Mouse (Mus musculus) gastrocnemius, adult 18-20 months (tissue): ENCODE results near the gene Myg1. TPM values are rescaled to one million over a fixed set of nuclear protein-coding genes. Genes with fewer than 3 reads are reported as not detected.
A peak's percentile ranks its signal among the peaks of the same experiment; 100 is the strongest.

Source experiments
- DNase-seq: peaks from one replicate; pipeline ENCODE4 v3.0.0; 2021; ENCODE audit warnings: low spot score
- total RNA-seq, 2 experiments: library from RNA; stranded (reverse); gene quantifications; 2 replicates each; pipeline ENCODE4 v1.2.3; 2021

Gene Myg1
- total RNA-seq, 2 experiments from 2014 or later: 12.9 to 20.2 TPM

- peak; percentile 86 for DNase-seq
These were observed 50.1 kb downstream of the Myg1 start for GRCm38 (mm10) chr15:102381575-102381974.

GRCm38 (mm10) chr15:102383671-102384070 lies 52.2 kb downstream of the Myg1 start:
- DNase-seq: no peak

GRCm38 (mm10) chr15:102386640-102387039 lies 55.1 kb downstream of the Myg1 start:
- DNase-seq: no peak

Other genes starting within 250 kb of the Myg1 start
- 10 to 100 TPM; 31.3 to 31.6 TPM for gene Tns2, start 231.3 kb upstream of the Myg1 start, total RNA-seq
- 1 to 10 TPM; 4.9 to 7.7 TPM for gene Spryd3, start 195.5 kb upstream of the Myg1 start, total RNA-seq
- gene Igfbp6, start 187.3 kb upstream of the Myg1 start, total RNA-seq: 10 to 100 TPM; 32.2 to 50.3 TPM
- under 1 TPM in 1 of 2 experiments, not detected in 1; 0.09 TPM for gene Soat2, start 181.2 kb upstream of the Myg1 start, total RNA-seq
- gene Zfp740, start 128.5 kb upstream of the Myg1 start, total RNA-seq: 10 to 100 TPM; 24.0 to 29.0 TPM
- 1 to 10 TPM; 5.9 to 7.8 TPM for gene Csad, start 127.0 kb upstream of the Myg1 start, total RNA-seq
- gene Itgb7, start 99.8 kb upstream of the Myg1 start, total RNA-seq: 1 to 10 TPM; 1.1 to 1.2 TPM
- gene Rarg, start 74.2 kb upstream of the Myg1 start, total RNA-seq: 10 to 100 TPM in 1 of 2 experiments, 1 to 10 TPM in 1; 5.9 to 11.6 TPM
- not detected for gene Gm9918, start 61.1 kb upstream of the Myg1 start, total RNA-seq
- gene Mfsd5, start 52.3 kb upstream of the Myg1 start, total RNA-seq: 10 to 100 TPM; 15.7 to 16.4 TPM
- under 1 TPM; 0.21 to 0.36 TPM for gene Espl1, start 35.4 kb upstream of the Myg1 start, total RNA-seq
- gene Pfdn5, start 5.6 kb upstream of the Myg1 start, total RNA-seq: 100 to 1,000 TPM; 264 to 302 TPM
- gene Aaas, start 19.1 kb downstream of the Myg1 start, total RNA-seq: 10 to 100 TPM in 1 of 2 experiments, 1 to 10 TPM in 1; 6.6 to 11.4 TPM
- not detected for gene Sp7, start 35.5 kb downstream of the Myg1 start, total RNA-seq
- gene Sp1, start 74.4 kb downstream of the Myg1 start, total RNA-seq: 10 to 100 TPM; 16.1 to 19.3 TPM
- gene Amhr2, start 113.7 kb downstream of the Myg1 start, total RNA-seq: 10 to 100 TPM; 11.1 to 17.7 TPM
- gene Prr13, start 127.3 kb downstream of the Myg1 start, total RNA-seq: 10 to 100 TPM; 20.4 to 23.2 TPM
- gene Pcbp2, start 138.8 kb downstream of the Myg1 start, total RNA-seq: 100 to 1,000 TPM; 403 to 410 TPM
- gene Gm10337, start 172.0 kb downstream of the Myg1 start, total RNA-seq: not detected
- gene Map3k12, start 185.4 kb downstream of the Myg1 start, total RNA-seq: 1 to 10 TPM in 1 of 2 experiments, under 1 TPM in 1; 0.82 to 1.5 TPM
- gene Tarbp2, start 186.5 kb downstream of the Myg1 start, total RNA-seq: 10 to 100 TPM; 28.2 to 33.3 TPM
- 1 to 10 TPM; 1.5 to 1.8 TPM for gene Npff, start 193.2 kb downstream of the Myg1 start, total RNA-seq